Mouse (Mus musculus) testis, adult 2 months (tissue): Measurements from ENCODE around the gene Taar8a.
"Not testable (repeated sequence)": the region's sequence is repeated elsewhere in the genome, so short reads cannot be mapped to it uniquely, and the experiment has no call there.

Experiments used
- CTCF ChIP-seq: fragments of 200-500 bp; IDR thresholded peaks from 2 replicates; pipeline ENCODE4 v1.5.1; 2012; ENCODE audit warnings: low read depth, mild to moderate bottlenecking, inconsistent platforms, low read length, moderate library complexity; ENCODE audit not compliant: control insufficient read depth, insufficient read depth, insufficient replicate concordance
- POLR2A ChIP-seq: fragments of 200-500 bp; IDR thresholded peaks from 2 replicates; pipeline ENCODE4 v1.6.1; 2012; ENCODE audit warnings: low read depth, mild to moderate bottlenecking, inconsistent platforms, low read length, moderate library complexity; ENCODE audit not compliant: control insufficient read depth

DNA sequence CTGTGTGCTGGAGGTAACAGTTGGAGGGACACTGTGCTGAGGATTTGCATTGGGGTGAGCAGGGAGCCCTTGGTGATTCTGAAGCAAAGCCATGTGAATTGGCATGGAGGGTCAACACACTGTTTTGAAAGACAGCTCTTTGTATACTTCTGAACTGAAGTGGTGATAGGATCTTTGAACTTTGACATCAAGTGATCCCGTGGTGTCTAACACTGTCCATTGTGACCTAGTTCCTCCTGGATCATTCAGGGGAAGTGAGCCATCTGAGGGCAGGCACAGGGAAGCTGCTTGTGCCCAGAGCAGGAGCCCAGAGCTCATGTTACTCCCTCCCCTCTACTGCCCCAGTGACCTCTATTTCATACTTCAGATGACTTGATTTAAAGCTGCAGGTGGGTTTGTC is 27.0 kb downstream of the Taar8a start:
- TF ChIP-seq CTCF, POLR2A: not testable (repeated sequence)
